Mouse (Mus musculus) liver, embryonic 13.5 days (tissue): Measurements from ENCODE around the gene Daxx. TPM values are rescaled to one million over a fixed set of nuclear protein-coding genes. Genes with fewer than 3 reads are reported as not detected.
"Not testable (repeated sequence)": the region's sequence is repeated elsewhere in the genome, so short reads cannot be mapped to it uniquely, and the experiment has no call there.

Experiments used
- ATAC-seq: fragments of 200-750 bp; cut with Nextera tagmentation; 2 replicates; pipeline ENCODE4 v1.8.0; 2017; ENCODE audit warnings: low read depth, mild to moderate bottlenecking, moderate number of reproducible peaks, moderate library complexity
- DNase-seq: peaks from one replicate; pipeline ENCODE4 v3.0.0; 2022
- H3K27ac ChIP-seq: fragments of 300-500 bp; sonication (generic); 2 replicates; pipeline ENCODE4 v1.5.1; 2015; ENCODE audit warnings: moderate library complexity, mild to moderate bottlenecking, inconsistent platforms
- H3K27me3 ChIP-seq: fragments of 300-500 bp; sonication (generic); 2 replicates; pipeline ENCODE4 v1.6.1; 2015; ENCODE audit warnings: mild to moderate bottlenecking, inconsistent platforms
- H3K36me3 ChIP-seq: fragments of 300-500 bp; sonication (generic); 2 replicates; pipeline ENCODE4 v1.6.1; 2015; ENCODE audit warnings: mild to moderate bottlenecking, inconsistent platforms
- H3K4me1 ChIP-seq: fragments of 300-500 bp; sonication (generic); replicated peaks from 2 replicates; pipeline ENCODE4 v1.6.1; 2015; ENCODE audit warnings: inconsistent platforms
- H3K4me2 ChIP-seq: fragments of 300-500 bp; sonication (generic); 2 replicates; pipeline ENCODE4 v1.6.1; 2015; ENCODE audit warnings: inconsistent platforms, mild to moderate bottlenecking, moderate library complexity
- H3K4me3 ChIP-seq: fragments of 300-500 bp; sonication (generic); replicated peaks from 2 replicates; pipeline ENCODE4 v1.5.1; 2015; ENCODE audit warnings: mild to moderate bottlenecking, inconsistent platforms
- H3K9ac ChIP-seq: fragments of 300-500 bp; sonication (generic); 2 replicates; pipeline ENCODE4 v1.6.1; 2015; ENCODE audit warnings: mild to moderate bottlenecking, inconsistent platforms
- H3K9me3 ChIP-seq: fragments of 300-500 bp; sonication (generic); replicated peaks from 2 replicates; pipeline ENCODE4 v1.6.1; 2016; ENCODE audit warnings: inconsistent platforms
- WGBS: fragments of 180-500 bp; shearing (Covaris S2); methylation state at CpG from one replicate; pipeline ENCODE4 v1.1.7; 2015; ENCODE audit not compliant: insufficient replicate concordance; 5-methylcytosine and 5-hydroxymethylcytosine counted together
- polyA plus RNA-seq: library from polyadenylated mRNA; unstranded; fragments of >200 nt; fragmentation: Nextera tagmentation; extraction: Ambion mirVana; gene quantifications from 2 replicates; pipeline ENCODE4 v1.2.1, GENCODE M21; 2015

The Daxx gene
- polyA plus RNA-seq, 1 experiment from 2014 or later = 25.5 TPM

DNA sequence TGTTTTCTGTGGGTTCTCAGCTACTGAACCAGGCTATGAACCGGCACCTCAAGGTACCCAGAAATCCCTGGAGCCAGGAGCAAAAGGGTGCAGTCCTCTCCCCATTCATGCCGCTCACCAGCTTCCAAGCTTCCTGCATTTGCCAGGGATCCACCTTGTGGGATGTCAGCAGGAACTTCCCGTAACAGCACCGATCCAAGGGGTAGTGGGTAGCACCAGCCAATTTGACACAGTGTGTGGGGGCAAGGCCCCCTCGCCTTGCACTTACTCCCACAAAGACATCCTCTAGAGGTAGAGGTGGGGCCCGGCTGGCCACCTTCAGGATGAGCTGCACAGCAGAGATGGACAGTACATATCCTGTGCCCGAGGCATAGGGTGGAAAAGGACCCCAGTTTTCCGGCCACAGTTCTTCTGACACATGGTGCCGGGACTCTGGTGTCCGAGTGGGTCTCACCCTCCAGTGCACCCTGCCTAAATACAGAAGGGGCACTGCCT is 41.0 kb downstream of the Daxx start:
- Histone ChIP-seq H3K9ac (peak overlapping the region; percentile 97), H3K36me3 (peaks cover 80% of the 10 kb centered on the region)

DNA sequence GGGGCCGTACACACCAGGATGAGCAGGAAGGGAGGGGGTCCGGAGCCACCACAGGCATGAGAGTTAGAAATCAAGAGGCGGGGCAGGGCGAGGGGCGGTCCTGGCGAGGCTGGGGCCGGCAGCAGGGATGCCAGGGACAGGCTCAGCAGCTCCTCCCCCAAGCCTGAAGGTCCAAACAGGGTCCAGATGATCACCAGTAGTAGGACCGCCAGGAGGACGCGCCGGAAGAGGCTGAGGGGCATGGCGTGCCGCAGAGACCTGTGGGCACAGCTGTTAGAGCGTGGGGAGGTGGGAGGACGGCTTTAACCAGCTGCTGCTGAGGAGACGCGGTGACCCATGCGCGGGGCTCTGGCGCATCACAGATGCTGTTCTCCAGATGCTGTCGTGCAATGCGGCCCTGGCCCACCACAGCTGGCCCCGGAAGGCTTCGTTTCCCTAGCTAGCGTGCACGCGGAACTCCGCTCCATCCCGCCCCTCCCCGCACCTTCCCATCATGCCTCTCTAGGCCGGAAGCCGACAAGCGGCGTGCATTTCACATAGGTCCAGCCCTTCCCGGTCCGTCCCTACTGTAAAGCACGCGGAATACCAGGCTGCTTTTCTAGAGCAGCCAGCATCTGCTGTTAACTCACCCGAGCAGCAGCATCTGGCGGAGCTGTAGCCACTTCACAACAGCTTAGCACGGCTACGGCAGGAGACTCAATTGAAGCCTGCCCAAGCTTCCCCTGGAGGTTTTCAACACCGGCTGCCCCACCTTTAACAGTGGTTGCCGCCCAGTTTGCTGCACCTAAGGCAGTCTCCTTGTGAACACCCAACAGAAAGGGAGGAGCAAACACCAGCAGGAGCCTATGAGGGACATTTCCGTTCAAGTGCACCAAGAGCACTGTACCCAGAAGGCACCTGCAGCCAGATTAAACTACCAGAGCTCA is 42.1 kb downstream of the Daxx start, which contains the start of gene B3galt4:
B3galt4 (minus strand) TSS at position 468 of the 926 bp plus-strand sequence.
- peak; percentile 78 for DNase-seq
- Histone ChIP-seq H3K4me2 (peak within 1 kb of the TSS; percentile 96), H3K27me3 (no peaks in the 10 kb centered on the region), H3K27ac (peak within 1 kb of the TSS; percentile 92), H3K4me3 (peak within 1 kb of the TSS; percentile 97), H3K9ac (peak within 1 kb of the TSS; percentile 97), H3K4me1 (peaks cover 73% of the 10 kb centered on the region), H3K36me3 (peaks cover 69% of the 10 kb centered on the region), H3K9me3 (no peaks in the 10 kb centered on the region)
- WGBS = under 1% methylated on average over 45 of the region's 45 CpGs
- peak; percentile 77 for ATAC-seq

More for the DNA sequence above, 41.0 kb downstream of the Daxx start:
- H3K4me2 ChIP-seq = peak overlapping the region; percentile 96
- H3K4me1 ChIP-seq = peaks cover 72% of the 10 kb centered on the region
- H3K9me3 ChIP-seq = no peaks in the 10 kb centered on the region
- no peaks in the 10 kb centered on the region for H3K27me3 ChIP-seq
- peak overlapping the region; percentile 92 for H3K27ac ChIP-seq
- ATAC-seq (no peak), DNase-seq (no peak)
- WGBS = 74% methylated on average over 10 of the region's 10 CpGs
- peak overlapping the region; percentile 97 for H3K4me3 ChIP-seq

DNA sequence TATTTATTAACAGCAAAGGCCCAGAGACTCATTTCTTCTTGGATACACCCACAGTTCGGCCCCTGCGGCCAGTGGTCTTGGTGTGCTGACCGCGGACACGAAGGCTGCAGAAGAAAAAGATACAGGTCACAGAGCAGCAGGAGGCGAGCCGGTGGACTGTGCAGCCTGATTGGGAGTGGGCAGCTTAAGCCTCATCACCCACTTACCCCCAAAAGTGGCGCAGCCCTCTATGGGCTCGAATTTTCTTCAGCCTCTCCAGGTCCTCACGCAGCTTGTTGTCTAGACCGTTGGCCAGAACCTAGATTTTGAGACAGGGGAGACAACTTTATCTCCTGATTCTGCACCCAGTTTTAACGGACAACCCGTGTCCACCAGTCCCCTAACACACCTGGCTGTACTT is 42.8 kb downstream of the Daxx start:
- 54% methylated on average over 13 of the region's 13 CpGs for WGBS
- Histone ChIP-seq H3K36me3 (peaks cover 63% of the 10 kb centered on the region), H3K4me1 (peaks cover 78% of the 10 kb centered on the region), H3K4me3 (peak overlapping the region; percentile 97), H3K27ac (peak overlapping the region; percentile 92), H3K4me2 (peak overlapping the region; percentile 96), H3K9ac (peak overlapping the region; percentile 97)
- H3K9me3 ChIP-seq, H3K27me3 ChIP-seq, DNase-seq, ATAC-seq: not testable (repeated sequence)

DNA sequence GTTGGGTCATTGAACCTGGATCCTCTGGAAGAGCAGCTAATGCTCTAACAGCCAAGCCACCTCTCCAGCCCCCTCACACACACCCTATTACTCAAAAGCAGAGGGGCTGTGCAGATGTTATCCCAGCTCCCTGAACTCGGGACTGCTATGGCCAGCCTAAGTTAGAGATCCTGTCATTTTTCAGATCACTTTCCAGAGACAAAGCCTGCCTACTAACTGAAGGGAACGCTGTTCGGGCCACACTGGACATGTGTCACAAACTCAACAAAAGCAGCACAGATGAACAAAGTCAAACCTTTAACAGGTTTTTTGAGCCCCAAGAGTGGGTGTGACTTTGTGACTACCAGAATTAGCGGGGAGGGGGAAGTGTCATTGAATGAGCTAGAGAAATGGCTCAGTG is 43.7 kb downstream of the Daxx start:
- Histone ChIP-seq H3K27me3 (no peaks in the 10 kb centered on the region), H3K36me3 (peaks cover 63% of the 10 kb centered on the region), H3K9ac (peak overlapping the region; percentile 97), H3K9me3 (no peaks in the 10 kb centered on the region), H3K27ac (peak overlapping the region; percentile 92), H3K4me2 (peak overlapping the region; percentile 96), H3K4me3 (peak overlapping the region; percentile 97), H3K4me1 (peaks cover 85% of the 10 kb centered on the region)
- ATAC-seq = no peak
- DNase-seq = no peak
- WGBS = 60% methylated on average over 4 of the region's 4 CpGs

DNA sequence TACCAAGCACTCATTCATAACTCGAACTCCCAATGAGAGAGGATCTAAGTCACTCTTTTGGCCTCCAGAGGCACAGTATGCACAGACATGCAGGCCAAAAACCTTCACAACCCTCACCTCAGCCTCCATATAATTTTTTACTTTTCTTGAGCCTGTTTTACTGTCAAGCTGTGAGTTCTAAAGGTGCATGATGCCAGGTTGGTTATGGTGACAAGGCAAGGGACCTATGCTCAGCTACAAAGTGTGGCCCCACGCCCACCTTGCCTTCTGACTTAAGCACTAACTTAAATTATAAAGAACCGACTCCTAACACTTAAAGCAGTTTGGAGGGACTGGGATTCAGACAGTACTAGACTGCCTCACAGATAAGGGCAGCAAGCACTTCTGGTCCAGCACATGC is 44.1 kb downstream of the Daxx start:
- peak overlapping the region; percentile 97 for H3K9ac ChIP-seq
- H3K36me3 ChIP-seq = peaks cover 63% of the 10 kb centered on the region
- H3K4me2 ChIP-seq = peak overlapping the region; percentile 96
- no peaks in the 10 kb centered on the region for H3K9me3 ChIP-seq
- DNase-seq (no peak), ATAC-seq (no peak)
- peaks cover 82% of the 10 kb centered on the region for H3K4me1 ChIP-seq
- H3K4me3 ChIP-seq = peak overlapping the region; percentile 97
- H3K27ac ChIP-seq = peak overlapping the region; percentile 92
- WGBS = 53% methylated on average over 3 of the region's 3 CpGs
- H3K27me3 ChIP-seq = no peaks in the 10 kb centered on the region

DNA sequence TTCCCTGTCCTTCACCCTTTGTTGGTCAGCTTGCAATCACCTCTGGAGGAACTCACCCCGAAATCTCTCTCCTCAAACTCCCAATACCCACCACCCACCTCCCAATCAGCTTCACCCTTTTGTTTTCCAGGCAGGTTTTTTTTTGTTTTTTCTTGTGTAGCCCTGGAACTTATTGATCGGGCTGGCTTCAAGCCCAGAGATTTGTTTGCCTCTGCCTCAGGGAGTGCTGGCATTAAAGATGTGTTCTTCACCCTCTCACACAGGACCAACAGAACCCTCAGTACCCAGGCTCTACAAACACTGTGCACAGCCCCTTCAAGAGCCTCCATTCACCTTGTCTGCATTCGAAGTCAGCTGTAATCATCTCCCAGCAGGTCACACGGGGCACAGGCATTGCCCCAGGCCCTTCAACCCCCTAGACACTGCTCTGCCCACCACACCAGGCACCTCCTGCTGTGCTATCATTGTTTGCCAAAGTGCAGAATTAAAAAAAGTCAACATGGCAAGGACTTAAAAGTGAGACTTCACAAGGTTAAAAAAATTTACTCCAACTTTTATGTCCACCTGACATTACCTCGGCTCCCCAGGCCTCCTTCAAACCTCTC is 44.8 kb downstream of the Daxx start:
- peak overlapping the region; percentile 92 for H3K27ac ChIP-seq
- ATAC-seq (no peak), DNase-seq (no peak)
- 16% methylated on average over 5 of the region's 5 CpGs for WGBS
- H3K36me3 ChIP-seq = peaks cover 63% of the 10 kb centered on the region
- no peaks in the 10 kb centered on the region for H3K9me3 ChIP-seq
- H3K27me3 ChIP-seq = no peaks in the 10 kb centered on the region
- H3K9ac ChIP-seq = peak overlapping the region; percentile 97
- H3K4me3 ChIP-seq = peak overlapping the region; percentile 97
- H3K4me2 ChIP-seq = peak overlapping the region; percentile 96
- peaks cover 74% of the 10 kb centered on the region for H3K4me1 ChIP-seq

DNA sequence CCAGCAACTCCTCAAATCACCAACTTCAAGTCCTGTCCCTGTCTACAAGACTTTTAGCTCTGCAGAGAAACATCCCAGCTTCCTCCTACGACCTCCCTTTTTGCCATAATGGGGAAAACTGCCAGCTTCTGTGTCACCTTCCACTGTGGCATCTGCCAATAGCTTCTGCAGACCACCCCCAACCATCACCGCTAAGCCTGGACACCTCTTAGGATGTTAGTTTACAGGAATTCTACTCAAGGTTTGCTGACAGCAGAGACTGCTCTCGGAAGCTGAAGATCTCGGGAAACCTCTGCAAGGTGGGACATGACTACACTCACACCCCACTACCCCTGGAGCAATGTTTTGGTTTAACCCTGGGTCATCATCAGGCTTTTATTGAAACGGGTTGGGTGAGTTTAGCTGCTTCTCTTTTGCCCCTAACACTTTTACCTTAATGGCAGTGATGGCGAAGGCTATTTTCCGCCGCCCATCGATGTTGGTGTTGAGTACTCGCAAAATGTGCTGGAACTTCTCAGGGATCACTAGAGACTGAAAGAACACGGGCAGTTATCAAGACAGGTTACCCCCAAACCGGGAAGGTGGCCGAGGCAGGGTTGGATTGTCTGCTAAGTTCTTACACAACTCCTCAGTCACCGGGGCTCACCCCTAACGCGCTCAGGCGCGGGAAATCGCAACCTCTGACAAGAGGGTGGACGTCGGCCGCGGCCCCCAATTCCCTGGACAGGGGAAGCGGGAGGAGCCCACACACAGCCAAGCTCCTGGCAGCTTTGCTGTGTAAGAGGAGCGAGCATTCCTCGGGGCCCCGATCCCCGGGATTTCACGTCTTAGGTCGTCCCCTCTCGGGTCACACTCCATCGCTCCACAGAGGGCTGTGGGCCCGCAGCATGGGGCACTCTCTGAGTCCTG is 45.7 kb downstream of the Daxx start:
- H3K4me1 ChIP-seq = peaks cover 68% of the 10 kb centered on the region
- no peak for ATAC-seq
- peaks cover 63% of the 10 kb centered on the region for H3K36me3 ChIP-seq

DNA sequence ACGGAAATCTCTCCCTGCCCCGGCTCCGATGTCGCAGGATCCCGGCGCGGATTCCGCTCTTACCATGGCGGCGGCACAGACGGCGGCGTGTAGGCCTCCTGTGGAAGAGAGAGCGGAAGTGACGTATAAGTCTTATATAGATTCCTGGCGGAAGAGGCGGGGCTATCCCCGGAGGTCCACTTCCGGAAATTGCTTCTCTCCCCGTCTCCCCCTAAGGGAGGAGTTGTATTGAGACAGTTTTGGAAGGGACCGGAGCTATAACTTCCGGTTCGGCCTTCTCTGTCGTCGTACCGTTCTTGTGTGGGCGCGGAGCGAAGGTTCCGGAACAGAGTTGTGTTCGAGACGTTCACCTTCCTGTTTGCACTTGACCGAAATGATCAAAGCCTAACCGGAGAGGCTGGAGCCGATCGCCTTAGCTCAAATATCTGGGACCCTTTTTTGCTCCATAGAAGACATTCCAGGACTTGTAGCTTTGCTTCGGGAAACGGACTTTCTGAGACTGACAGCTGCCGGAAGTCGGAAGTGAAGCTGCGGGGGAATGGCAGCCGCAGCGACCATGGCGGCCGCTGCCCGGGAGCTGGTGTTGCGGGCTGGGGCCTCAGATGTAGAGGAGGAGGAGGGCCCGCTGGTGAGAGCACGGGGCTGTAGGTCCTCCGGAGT is 46.5 kb downstream of the Daxx start, which contains the start of the genes Vps52 and Rps18:
Vps52 (plus strand) TSS at position 258 of the 660 bp plus-strand sequence.
Rps18 (minus strand) TSS at position 447 of the 660 bp plus-strand sequence.
- peak; percentile 95 for DNase-seq
- Histone ChIP-seq H3K4me3 (peak within 1 kb of the TSS; percentile 97), H3K9ac (peak within 1 kb of the TSS; percentile 97), H3K36me3 (peaks cover 63% of the 10 kb centered on the region), H3K9me3 (no peaks in the 10 kb centered on the region), H3K27ac (peak within 1 kb of the TSS; percentile 92), H3K4me1 (peaks cover 60% of the 10 kb centered on the region), H3K27me3 (no peaks in the 10 kb centered on the region), H3K4me2 (peak within 1 kb of the TSS; percentile 96)
- WGBS = under 1% methylated on average over 50 of the region's 50 CpGs
- ATAC-seq = peak; percentile 80

More for the DNA sequence above, 45.7 kb downstream of the Daxx start:
- Histone ChIP-seq H3K9me3 (no peaks in the 10 kb centered on the region), H3K4me3 (peak overlapping the region; percentile 97), H3K9ac (peak overlapping the region; percentile 97), H3K27me3 (no peaks in the 10 kb centered on the region), H3K27ac (peak overlapping the region; percentile 92), H3K4me2 (peak overlapping the region; percentile 96)
- no peak for DNase-seq
- WGBS = under 1% methylated on average over 33 of the region's 33 CpGs

DNA sequence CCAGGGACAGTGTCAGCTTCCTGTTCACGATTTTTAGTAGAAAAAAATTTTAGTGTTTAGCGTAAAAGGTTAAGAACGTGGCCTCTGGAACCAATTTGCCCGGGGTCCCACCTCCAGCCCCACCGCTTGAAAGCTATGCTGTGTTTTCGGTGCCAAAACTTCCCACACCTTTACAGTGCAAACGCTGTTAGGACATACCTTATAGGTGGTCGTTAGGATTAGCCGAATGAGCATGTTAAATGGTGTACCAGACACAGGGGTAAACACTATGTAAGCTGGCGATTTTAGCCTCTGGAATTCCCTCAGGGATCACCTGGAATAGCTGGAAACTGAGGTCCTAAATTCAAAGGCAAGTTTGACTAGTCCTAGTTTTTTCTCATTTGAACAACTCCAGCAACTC is 47.1 kb downstream of the Daxx start:
- Histone ChIP-seq H3K4me2 (peak overlapping the region; percentile 86), H3K36me3 (peaks cover 69% of the 10 kb centered on the region), H3K4me3 (peak overlapping the region; percentile 97), H3K4me1 (peaks cover 53% of the 10 kb centered on the region), H3K27ac (peak overlapping the region; percentile 92), H3K27me3 (no peaks in the 10 kb centered on the region), H3K9ac (peak overlapping the region; percentile 90), H3K9me3 (no peaks in the 10 kb centered on the region)
- DNase-seq = no peak
- WGBS = 3% methylated on average over 10 of the region's 10 CpGs
- ATAC-seq = no peak

DNA sequence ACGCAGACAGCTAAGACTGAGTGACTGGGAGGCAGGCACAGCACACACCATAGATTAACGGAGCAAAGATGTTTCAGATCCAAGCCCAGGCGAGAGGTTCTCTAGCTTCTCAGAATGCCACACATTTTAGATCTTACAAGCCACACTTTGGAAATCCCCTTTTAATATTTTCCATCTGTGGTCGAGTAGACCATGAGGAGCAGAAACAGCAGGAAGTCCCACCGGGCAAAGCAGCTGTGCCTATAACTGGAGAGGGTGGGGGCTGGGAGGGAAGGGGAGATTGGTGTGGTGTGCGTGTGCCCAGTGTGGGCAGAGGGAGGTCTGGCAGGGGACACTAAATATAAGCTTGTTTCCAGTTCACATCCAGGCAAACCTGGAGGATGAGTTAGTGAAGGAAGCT is 48.3 kb downstream of the Daxx start:
- H3K36me3 ChIP-seq = peaks cover 71% of the 10 kb centered on the region
- ATAC-seq = no peak
- H3K27ac ChIP-seq = no peak overlapping the region
- H3K27me3 ChIP-seq = no peaks in the 10 kb centered on the region
- H3K4me2 ChIP-seq = peak overlapping the region; percentile 86
- WGBS = 77% methylated on average over 6 of the region's 6 CpGs
- H3K4me1 ChIP-seq = peaks cover 42% of the 10 kb centered on the region
- H3K9ac ChIP-seq = no peak overlapping the region
- no peaks in the 10 kb centered on the region for H3K9me3 ChIP-seq
- DNase-seq = no peak
- H3K4me3 ChIP-seq = 0 out of 2 replicates have a peak overlapping the region, but pooled peaks have one; percentile 2
